Mouse (Mus musculus) cerebellum, adult 2 months (tissue): ENCODE measurements around the gene Sar1a.

Experiments used
- CTCF ChIP-seq: fragments of 200-500 bp; IDR thresholded peaks from 2 replicates; pipeline ENCODE4 v1.5.1; 2011; ENCODE audit warnings: low read depth, mild to moderate bottlenecking, control low read depth, low read length, moderate library complexity, borderline replicate concordance; ENCODE audit not compliant: insufficient read depth
- POLR2A ChIP-seq: fragments of 200-500 bp; IDR thresholded peaks from 2 replicates; pipeline ENCODE4 v1.6.1; 2011; ENCODE audit warnings: low read length, control low read depth, borderline replicate concordance; ENCODE audit not compliant: insufficient read depth

GRCm38 (mm10) chr10:61655188-61655587 is 24.9 kb upstream of the Sar1a start:
- TF ChIP-seq POLR2A (no peak), CTCF (no peak)
